Mouse (Mus musculus): ENCODE measurements around the gene Esp31. TPM values are rescaled to one million over a fixed set of nuclear protein-coding genes. Genes with fewer than 3 reads are reported as not detected.

Esp31 gene
- total RNA-seq (2021) = not detected in 2 replicates
- long read RNA-seq = 0 reads

GRCm38 (mm10) chr17:38639147-38639546, at the start of gene Esp31:
Esp31 (plus strand) TSS chr17:38639447.
- DNase-seq = no peak

Other genes starting within 250 kb of the Esp31 start
- not detected in 2 replicates for gene Esp36, start 219.3 kb upstream of the Esp31 start, total RNA-seq (2021)
- not detected in 2 replicates for gene Esp34, start 85.3 kb upstream of the Esp31 start, total RNA-seq (2021)